Mouse (Mus musculus): ENCODE data around the gene Erc1. TPM values are rescaled to one million over a fixed set of nuclear protein-coding genes. Genes with fewer than 3 reads are reported as not detected.

The Erc1 gene
- polyA plus RNA-seq, 1 experiment from 2014 or later = 23.4 TPM

DNA sequence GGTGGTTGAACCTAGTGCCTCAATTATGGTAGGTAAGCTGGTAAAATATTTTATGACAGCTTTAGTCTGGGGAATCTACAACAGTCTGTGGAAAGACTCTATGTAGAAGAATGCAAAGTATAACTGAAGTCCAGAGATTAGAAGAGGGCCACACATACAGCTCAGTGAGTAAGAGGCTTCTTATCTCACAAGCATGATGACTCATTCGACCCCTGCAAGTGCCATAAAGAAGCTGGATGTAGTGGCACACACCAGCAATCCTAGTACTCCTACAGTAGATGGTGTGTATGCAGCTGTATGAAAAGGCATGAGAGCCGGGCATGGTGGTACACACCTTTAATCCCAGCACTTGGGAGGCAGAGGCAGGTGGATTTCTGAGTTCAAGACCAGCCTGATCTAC, 205.2 kb downstream of the Erc1 start:
- no peaks in the 10 kb centered on the region for H3K36me3 ChIP-seq (ENCODE audit: control insufficient read depth, insufficient read depth, low read length)
- ATAC-seq (ENCODE audit: low read depth) = no peak
- H3K4me2 ChIP-seq (ENCODE audit: low read depth, low read length) = no peak overlapping the region
- no peak overlapping the region for H3K9ac ChIP-seq (ENCODE audit: low read depth, low read length)
- H3K27me3 ChIP-seq (replicated peaks; ENCODE audit: control insufficient read depth, insufficient read depth, low read length) = no peaks in the 10 kb centered on the region
- 88% methylated on average over 2 of the region's 2 CpGs for WGBS
- DNase-seq (ENCODE audit: low spot score) = no peak
- no peaks in the 10 kb centered on the region for H3K4me1 ChIP-seq (ENCODE audit: control insufficient read depth, insufficient read depth, low read length)
- H3K4me3 ChIP-seq (ENCODE audit: low read depth, low read length) = no peak overlapping the region
- H3K27ac ChIP-seq (replicated peaks; ENCODE audit: low read depth, low read length) = no peak overlapping the region
- H3K9me3 ChIP-seq (ENCODE audit: control insufficient read depth, low read length) = no peaks in the 10 kb centered on the region

DNA sequence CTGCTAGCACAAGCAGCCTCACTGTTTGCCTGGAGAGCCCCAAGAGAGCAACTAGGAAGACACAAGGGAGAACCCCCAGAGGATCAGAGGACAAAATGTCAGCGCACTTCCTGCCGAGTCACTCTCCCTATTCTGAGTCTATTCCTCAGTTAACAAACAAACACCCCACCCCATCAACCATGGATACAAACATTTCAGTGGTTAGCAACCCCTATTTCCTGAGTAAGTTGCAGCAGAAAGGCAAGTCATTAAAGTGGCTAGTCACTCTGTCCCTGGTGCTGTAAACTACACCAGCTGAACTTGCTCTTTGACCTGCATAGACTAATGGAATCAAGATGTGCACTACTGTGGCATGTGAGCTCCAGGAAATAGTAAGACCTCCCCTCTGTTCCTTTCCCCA, 212.3 kb downstream of the Erc1 start:
- Histone ChIP-seq H3K27ac (replicated peaks; ENCODE audit: low read depth, low read length) (no peak overlapping the region), H3K4me3 (ENCODE audit: low read depth, low read length) (no peak overlapping the region), H3K9ac (ENCODE audit: low read depth, low read length) (no peak overlapping the region), H3K4me2 (ENCODE audit: low read depth, low read length) (no peak overlapping the region), H3K27me3 (replicated peaks; ENCODE audit: control insufficient read depth, insufficient read depth, low read length) (no peaks in the 10 kb centered on the region), H3K36me3 (ENCODE audit: control insufficient read depth, insufficient read depth, low read length) (no peaks in the 10 kb centered on the region), H3K4me1 (ENCODE audit: control insufficient read depth, insufficient read depth, low read length) (no peaks in the 10 kb centered on the region), H3K9me3 (ENCODE audit: control insufficient read depth, low read length) (no peaks in the 10 kb centered on the region)
- WGBS = 8% methylated on average over 2 of the region's 2 CpGs
- no peak for ATAC-seq (ENCODE audit: low read depth)
- peak; percentile 29 for DNase-seq (ENCODE audit: low spot score)

DNA sequence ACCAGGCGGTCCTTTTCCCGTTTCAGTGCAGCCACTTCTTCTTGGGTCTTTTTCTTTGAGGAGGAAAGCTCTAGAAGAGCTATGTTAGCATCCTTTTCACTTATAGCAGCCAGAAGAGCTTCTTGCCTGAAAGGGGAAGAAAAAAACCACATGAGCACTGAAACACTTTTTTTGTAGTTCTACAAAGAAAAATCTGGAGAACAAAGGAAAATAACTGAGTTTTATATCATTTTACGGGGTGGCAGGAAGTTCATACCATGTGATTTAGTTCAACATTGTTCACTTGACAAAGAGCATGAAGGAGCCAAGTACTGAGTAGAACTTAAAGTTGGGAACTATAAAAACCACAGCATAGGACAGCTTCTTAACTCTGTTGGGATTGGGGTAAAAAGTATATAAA, 217.3 kb downstream of the Erc1 start:
- WGBS = 86% methylated on average over 3 of the region's 3 CpGs

DNA sequence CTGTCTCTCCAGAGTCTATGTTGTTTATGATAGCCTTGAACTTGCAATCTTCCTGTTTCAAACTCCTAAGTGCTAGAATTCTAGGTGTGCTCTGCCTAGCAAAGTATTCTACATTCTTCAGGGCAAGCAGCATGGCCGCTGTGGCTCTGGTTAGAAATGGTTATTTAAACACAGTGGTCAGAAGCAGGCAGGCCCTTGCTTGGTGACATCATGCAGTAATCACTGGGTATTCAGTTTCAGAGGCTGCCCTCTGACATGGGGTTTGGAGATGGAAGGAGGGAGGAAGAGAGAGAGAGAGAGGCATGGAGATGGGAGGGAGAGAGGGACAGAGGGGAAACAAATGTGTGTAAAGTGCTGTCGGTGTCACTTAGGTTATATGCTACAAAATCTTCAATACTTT, 246.6 kb downstream of the Erc1 start:
- Histone ChIP-seq H3K27ac (replicated peaks; ENCODE audit: low read depth, low read length) (no peak overlapping the region; the same call in 1 of the 2 replicates), H3K9me3 (ENCODE audit: control insufficient read depth, low read length) (no peaks in the 10 kb centered on the region), H3K27me3 (replicated peaks; ENCODE audit: control insufficient read depth, insufficient read depth, low read length) (no peaks in the 10 kb centered on the region), H3K9ac (ENCODE audit: low read depth, low read length) (no peak overlapping the region), H3K4me2 (ENCODE audit: low read depth, low read length) (no peak overlapping the region), H3K4me3 (ENCODE audit: low read depth, low read length) (no peak overlapping the region), H3K36me3 (ENCODE audit: control insufficient read depth, insufficient read depth, low read length) (no peaks in the 10 kb centered on the region), H3K4me1 (ENCODE audit: control insufficient read depth, insufficient read depth, low read length) (peaks cover 3% of the 10 kb centered on the region; the same call in 1 of the 2 replicates)
- DNase-seq (ENCODE audit: low spot score) (no peak), ATAC-seq (ENCODE audit: low read depth) (0 out of 2 replicates have a peak, but pooled peaks have one; percentile 53)
- WGBS = 56% methylated on average over 2 of the region's 2 CpGs

More for the DNA sequence above, 217.3 kb downstream of the Erc1 start:
- H3K9ac ChIP-seq (ENCODE audit: low read depth, low read length) = no peak overlapping the region
- H3K9me3 ChIP-seq (ENCODE audit: control insufficient read depth, low read length) = no peaks in the 10 kb centered on the region
- no peak overlapping the region for H3K27ac ChIP-seq (replicated peaks; ENCODE audit: low read depth, low read length)
- no peaks in the 10 kb centered on the region for H3K4me1 ChIP-seq (ENCODE audit: control insufficient read depth, insufficient read depth, low read length)
- ATAC-seq (ENCODE audit: low read depth) = no peak
- DNase-seq (ENCODE audit: low spot score) = no peak
- H3K36me3 ChIP-seq (ENCODE audit: control insufficient read depth, insufficient read depth, low read length) = peaks cover 19% of the 10 kb centered on the region
- H3K4me3 ChIP-seq (ENCODE audit: low read depth, low read length) = no peak overlapping the region
- no peaks in the 10 kb centered on the region for H3K27me3 ChIP-seq (replicated peaks; ENCODE audit: control insufficient read depth, insufficient read depth, low read length)
- no peak overlapping the region for H3K4me2 ChIP-seq (ENCODE audit: low read depth, low read length)

DNA sequence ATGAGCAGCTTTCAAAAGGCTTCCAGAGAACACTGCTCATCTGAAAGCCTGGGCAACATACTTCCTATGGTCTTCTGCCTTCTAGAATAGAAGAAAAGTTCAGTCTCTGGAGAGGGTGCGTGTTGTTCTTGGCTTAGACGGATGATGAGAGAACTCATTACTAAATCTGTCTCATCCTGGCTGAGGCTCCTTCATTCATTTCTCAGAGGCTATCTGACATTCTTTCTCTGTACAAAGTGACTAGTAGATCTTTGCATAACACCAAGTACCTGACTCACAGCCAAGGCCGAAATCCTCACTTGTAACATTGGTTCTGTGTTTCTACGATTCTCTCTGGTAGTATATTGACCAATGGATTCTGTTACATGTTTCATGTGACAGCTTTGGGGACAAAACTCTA, 252.5 kb downstream of the Erc1 start:
- no peaks in the 10 kb centered on the region for H3K9me3 ChIP-seq (ENCODE audit: control insufficient read depth, low read length)
- ATAC-seq (ENCODE audit: low read depth) = no peak
- no peak overlapping the region for H3K4me2 ChIP-seq (ENCODE audit: low read depth, low read length)
- no peak overlapping the region for H3K4me3 ChIP-seq (ENCODE audit: low read depth, low read length)
- DNase-seq (ENCODE audit: low spot score) = no peak
- H3K9ac ChIP-seq (ENCODE audit: low read depth, low read length) = no peak overlapping the region
- no peaks in the 10 kb centered on the region for H3K36me3 ChIP-seq (ENCODE audit: control insufficient read depth, insufficient read depth, low read length)
- 91% methylated on average over 4 of the region's 4 CpGs for whole genome bisulfite sequencing
- H3K4me1 ChIP-seq (ENCODE audit: control insufficient read depth, insufficient read depth, low read length) = no peaks in the 10 kb centered on the region
- H3K27me3 ChIP-seq (replicated peaks; ENCODE audit: control insufficient read depth, insufficient read depth, low read length) = no peaks in the 10 kb centered on the region
- H3K27ac ChIP-seq (replicated peaks; ENCODE audit: low read depth, low read length) = no peak overlapping the region

DNA sequence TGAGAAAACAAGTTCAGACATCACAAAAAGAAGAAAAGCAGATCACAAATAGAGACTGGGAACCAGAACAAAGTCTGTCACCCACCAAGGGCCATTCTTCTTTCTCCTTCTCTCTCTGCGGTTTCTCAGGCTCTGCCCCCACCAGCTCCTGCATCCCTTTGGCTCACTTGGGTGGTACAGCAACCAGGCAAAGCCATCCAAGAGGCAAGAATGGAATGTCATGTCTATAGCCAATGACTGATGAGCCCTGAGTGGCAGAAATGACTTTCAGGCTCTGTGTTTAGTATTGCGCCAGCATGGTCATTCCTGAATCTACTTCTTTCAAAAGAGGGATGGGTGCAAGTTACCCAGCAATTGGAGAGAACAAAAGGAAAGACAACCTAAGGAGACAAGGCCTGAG, 257.1 kb downstream of the Erc1 start:
- ATAC-seq (ENCODE audit: low read depth) (no peak), DNase-seq (ENCODE audit: low spot score) (no peak)
- Histone ChIP-seq H3K36me3 (ENCODE audit: control insufficient read depth, insufficient read depth, low read length) (no peaks in the 10 kb centered on the region), H3K27ac (replicated peaks; ENCODE audit: low read depth, low read length) (no peak overlapping the region), H3K4me3 (ENCODE audit: low read depth, low read length) (no peak overlapping the region), H3K9me3 (ENCODE audit: control insufficient read depth, low read length) (no peaks in the 10 kb centered on the region), H3K9ac (ENCODE audit: low read depth, low read length) (no peak overlapping the region), H3K4me2 (ENCODE audit: low read depth, low read length) (no peak overlapping the region), H3K4me1 (ENCODE audit: control insufficient read depth, insufficient read depth, low read length) (peaks cover 3% of the 10 kb centered on the region; the same call in 1 of the 2 replicates), H3K27me3 (replicated peaks; ENCODE audit: control insufficient read depth, insufficient read depth, low read length) (no peaks in the 10 kb centered on the region)
- WGBS = 81% methylated on average over 2 of the region's 2 CpGs

DNA sequence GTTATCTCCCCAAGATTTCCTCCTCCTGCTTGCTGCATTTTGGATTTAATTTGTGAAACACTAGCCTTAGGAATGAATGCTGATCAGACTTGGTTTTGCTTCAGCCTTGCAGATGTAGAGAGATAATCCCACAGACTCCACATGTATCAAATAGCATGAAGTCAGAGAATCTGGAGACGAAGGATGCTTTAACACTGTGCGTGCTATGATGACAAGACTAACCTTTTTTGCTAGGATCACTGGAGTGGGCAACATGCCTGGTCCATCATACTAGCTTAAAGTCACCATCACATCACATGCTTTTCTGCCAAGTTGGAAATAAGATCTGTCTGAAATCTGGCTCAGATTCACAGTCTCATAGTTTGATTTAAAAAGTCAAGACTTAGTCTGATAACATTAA, 260.1 kb downstream of the Erc1 start:
- H3K4me1 ChIP-seq (ENCODE audit: control insufficient read depth, insufficient read depth, low read length) = peaks cover 4% of the 10 kb centered on the region; the same call in 1 of the 2 replicates
- H3K27ac ChIP-seq (replicated peaks; ENCODE audit: low read depth, low read length) = no peak overlapping the region
- no peak overlapping the region for H3K4me2 ChIP-seq (ENCODE audit: low read depth, low read length)
- no peak overlapping the region for H3K9ac ChIP-seq (ENCODE audit: low read depth, low read length)
- 57% methylated on average over 2 of the region's 2 CpGs for WGBS
- ATAC-seq (ENCODE audit: low read depth) (peak; percentile 58; the same call in 1 of the 2 replicates), DNase-seq (ENCODE audit: low spot score) (peak; percentile 81)
- no peaks in the 10 kb centered on the region for H3K36me3 ChIP-seq (ENCODE audit: control insufficient read depth, insufficient read depth, low read length)
- H3K27me3 ChIP-seq (replicated peaks; ENCODE audit: control insufficient read depth, insufficient read depth, low read length) = no peaks in the 10 kb centered on the region
- no peak overlapping the region for H3K4me3 ChIP-seq (ENCODE audit: low read depth, low read length)
- H3K9me3 ChIP-seq (ENCODE audit: control insufficient read depth, low read length) = no peaks in the 10 kb centered on the region

DNA sequence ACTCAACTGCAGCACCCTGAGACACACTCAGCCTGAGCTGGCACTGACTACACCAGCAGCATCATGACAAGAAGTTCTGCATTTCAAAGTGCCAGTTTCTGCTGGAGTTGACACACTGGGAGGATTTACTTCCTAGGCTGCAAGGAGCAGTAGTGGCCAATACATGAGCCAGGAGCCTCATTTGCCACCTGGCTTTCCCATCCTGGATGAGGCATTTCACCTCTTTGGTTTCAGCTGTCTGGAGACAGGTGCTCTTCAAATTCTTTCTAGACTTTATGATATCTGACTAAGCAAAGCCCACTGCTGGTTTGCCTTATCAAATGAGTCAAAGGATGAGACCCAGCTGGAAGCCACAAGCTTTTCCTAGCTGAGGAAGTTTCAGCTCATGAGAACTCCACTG, 260.5 kb downstream of the Erc1 start:
- DNase-seq (ENCODE audit: low spot score) (no peak), ATAC-seq (ENCODE audit: low read depth) (no peak)
- H3K4me2 ChIP-seq (ENCODE audit: low read depth, low read length) = no peak overlapping the region
- no peak overlapping the region for H3K9ac ChIP-seq (ENCODE audit: low read depth, low read length)
- peaks cover 4% of the 10 kb centered on the region; the same call in 1 of the 2 replicates for H3K4me1 ChIP-seq (ENCODE audit: control insufficient read depth, insufficient read depth, low read length)
- no peaks in the 10 kb centered on the region for H3K27me3 ChIP-seq (replicated peaks; ENCODE audit: control insufficient read depth, insufficient read depth, low read length)
- H3K4me3 ChIP-seq (ENCODE audit: low read depth, low read length) = no peak overlapping the region
- H3K36me3 ChIP-seq (ENCODE audit: control insufficient read depth, insufficient read depth, low read length) = no peaks in the 10 kb centered on the region
- H3K27ac ChIP-seq (replicated peaks; ENCODE audit: low read depth, low read length) = no peak overlapping the region
- no peaks in the 10 kb centered on the region for H3K9me3 ChIP-seq (ENCODE audit: control insufficient read depth, low read length)

DNA sequence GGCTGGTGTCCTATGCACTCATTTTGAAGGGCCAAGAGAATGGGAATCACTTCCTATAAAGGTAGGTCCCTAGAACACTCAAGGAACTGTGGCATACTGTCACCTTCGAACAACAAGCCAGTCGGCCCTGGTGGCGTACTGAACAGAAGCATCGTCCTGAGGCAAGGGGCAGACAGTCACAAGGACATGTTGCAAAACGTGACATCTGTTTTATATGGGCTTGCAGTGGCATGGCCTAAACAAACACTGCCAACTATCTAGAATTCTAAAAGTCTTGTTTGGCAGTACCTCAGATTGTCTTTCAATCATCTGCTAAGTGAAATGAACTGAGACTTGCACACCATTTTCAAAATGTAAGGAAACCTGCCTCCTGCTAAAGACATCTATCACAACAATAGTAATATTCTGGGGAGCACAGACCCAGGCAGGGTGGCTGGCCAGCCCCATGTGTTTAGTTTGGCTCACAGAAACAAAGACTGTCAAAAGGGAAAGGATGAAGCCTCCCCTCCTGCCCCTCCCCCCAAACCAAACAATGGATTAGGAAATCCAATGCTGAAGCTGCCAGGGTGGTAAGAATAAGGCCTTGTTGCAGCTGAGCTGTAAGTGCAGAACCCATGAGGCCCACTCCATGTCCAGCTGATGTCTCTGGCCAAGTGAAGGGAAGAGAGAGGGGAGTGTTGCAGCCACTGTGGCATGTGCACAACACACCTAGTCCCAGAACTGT, 262.2 kb downstream of the Erc1 start:
- Histone ChIP-seq H3K4me2 (ENCODE audit: low read depth, low read length) (no peak overlapping the region), H3K36me3 (ENCODE audit: control insufficient read depth, insufficient read depth, low read length) (no peaks in the 10 kb centered on the region), H3K9ac (ENCODE audit: low read depth, low read length) (no peak overlapping the region), H3K9me3 (ENCODE audit: control insufficient read depth, low read length) (no peaks in the 10 kb centered on the region), H3K4me1 (ENCODE audit: control insufficient read depth, insufficient read depth, low read length) (peaks cover 4% of the 10 kb centered on the region; the same call in 1 of the 2 replicates), H3K4me3 (ENCODE audit: low read depth, low read length) (no peak overlapping the region), H3K27ac (replicated peaks; ENCODE audit: low read depth, low read length) (no peak overlapping the region), H3K27me3 (replicated peaks; ENCODE audit: control insufficient read depth, insufficient read depth, low read length) (no peaks in the 10 kb centered on the region)
- WGBS = 66% methylated on average over 5 of the region's 5 CpGs
- ATAC-seq (ENCODE audit: low read depth) (peak; percentile 69; the same call in 1 of the 2 replicates), DNase-seq (ENCODE audit: low spot score) (peak; percentile 70)

Measured in embryonic facial prominence, embryonic 14.5 days (tissue).